Mouse (Mus musculus) ovary, adult 10 weeks (tissue): ENCODE measurements around the gene Lce3a. TPM values are rescaled to one million over a fixed set of nuclear protein-coding genes. Genes with fewer than 3 reads are reported as not detected.

Experiments used
- polyA plus RNA-seq: library from polyadenylated mRNA; stranded (reverse); fragments of 350-450 nt; fragmentation: Illumina TruSeq; extraction: RNeasy Lipid Tissue Mini Kit (QIAGEN cat#74804); gene quantifications from one replicate; pipeline ENCODE4 v1.2.3, GENCODE M21; 2014

Gene Lce3a
- not detected for polyA plus RNA-seq

GRCm38 (mm10) chr3:92926130-92926529 lies at the start of gene Lce3a:
TSS of gene Lce3a (minus strand) at chr3:92926230.

GRCm38 (mm10) chr3:92966761-92967160 lies 40.7 kb upstream of the Lce3a start, which contains the start of gene Lce3e:
TSS of gene Lce3e (plus strand) at chr3:92967061.

GRCm38 (mm10) chr3:92957090-92957489 lies 31.1 kb upstream of the Lce3a start, which contains the start of gene Lce3d:
TSS of gene Lce3d (plus strand) at chr3:92957390.

GRCm38 (mm10) chr3:92944186-92944585 lies 18.2 kb upstream of the Lce3a start, which contains the start of gene Lce3c:
TSS of gene Lce3c (plus strand) at chr3:92944486.

GRCm38 (mm10) chr3:92932679-92933078 lies 6.6 kb upstream of the Lce3a start, which contains the start of gene Lce3b:
TSS of gene Lce3b (plus strand) at chr3:92932979.

Other genes with a start within 250 kb of the Lce3a start
- not detected for gene Lce1c, start 247.0 kb downstream of the Lce3a start, polyA plus RNA-seq
- not detected for gene Lce1d, start 239.0 kb downstream of the Lce3a start, polyA plus RNA-seq
- not detected for gene Lce1e, start 217.2 kb downstream of the Lce3a start, polyA plus RNA-seq
- gene Lce1f, start 205.9 kb downstream of the Lce3a start, polyA plus RNA-seq: not detected
- not detected for gene Gm38119, start 187.1 kb downstream of the Lce3a start, polyA plus RNA-seq
- gene Lce1g, start 173.9 kb downstream of the Lce3a start, polyA plus RNA-seq: not detected
- gene Lce1h, start 161.2 kb downstream of the Lce3a start, polyA plus RNA-seq: not detected
- not detected for gene Lce1i, start 147.3 kb downstream of the Lce3a start, polyA plus RNA-seq
- gene Lce1j, start 135.7 kb downstream of the Lce3a start, polyA plus RNA-seq: not detected
- not detected for gene Lce1k, start 118.3 kb downstream of the Lce3a start, polyA plus RNA-seq
- gene Kprp, start 99.0 kb downstream of the Lce3a start, polyA plus RNA-seq: not detected
- gene Lce1l, start 74.9 kb downstream of the Lce3a start, polyA plus RNA-seq: not detected
- not detected for gene 2310050C09Rik, start 56.0 kb downstream of the Lce3a start, polyA plus RNA-seq
- not detected for gene Lce3b, start 6.7 kb upstream of the Lce3a start, polyA plus RNA-seq
- gene Lce3c, start 18.3 kb upstream of the Lce3a start, polyA plus RNA-seq: not detected
- not detected for gene Lce3d, start 31.2 kb upstream of the Lce3a start, polyA plus RNA-seq
- not detected for gene Lce3e, start 40.8 kb upstream of the Lce3a start, polyA plus RNA-seq
- not detected for gene Lce3f, start 66.0 kb upstream of the Lce3a start, polyA plus RNA-seq
- gene Crct1, start 89.5 kb upstream of the Lce3a start, polyA plus RNA-seq: not detected
- not detected for gene Lce1m, start 92.8 kb upstream of the Lce3a start, polyA plus RNA-seq
- not detected for gene Gm4858, start 142.6 kb upstream of the Lce3a start, polyA plus RNA-seq
- not detected for gene Crnn, start 218.6 kb upstream of the Lce3a start, polyA plus RNA-seq